In the genomic region with DNA sequence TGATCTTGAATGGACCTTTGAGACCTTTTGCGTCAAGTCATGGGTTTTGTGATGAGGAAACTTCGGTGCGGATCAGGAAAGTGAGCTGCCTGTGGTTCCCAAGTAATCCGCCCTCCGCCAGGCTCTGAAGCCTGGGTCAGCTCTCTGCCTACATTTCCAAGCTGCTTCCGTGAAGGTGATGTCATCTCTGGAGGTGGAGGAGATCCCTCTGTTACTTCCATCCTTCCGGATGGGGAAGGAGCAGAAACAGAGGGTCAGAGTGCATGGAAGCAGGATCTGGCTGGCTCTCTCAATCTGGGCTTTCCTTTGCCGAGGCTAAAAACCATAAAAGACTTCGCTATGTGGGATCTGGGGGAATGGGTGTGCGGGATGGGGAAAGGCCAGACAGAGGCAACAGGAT, we compare ENCODE assay signal across 13 mouse cellular contexts. TPM values are rescaled to one million over a fixed set of nuclear protein-coding genes. Genes with fewer than 3 reads are reported as not detected.
A peak's percentile ranks its signal among the peaks of the same experiment; 100 is the strongest.
DNase-seq lines count a peak whose midpoint lies in the region; ATAC-seq and TF ChIP-seq lines count a peak whose summit lies in the region.
"Had no signal": no experiment of that assay in that cellular context is flagged by ENCODE, and none has a peak within 500 bp of the region (broad histone marks: within the 10 kb centered on the region; RNA-seq: fewer than 3 reads in every experiment).

No protein-coding gene starts in this region.

- no peak for ATAC-seq in heart, postnatal 0 days (ENCODE audit: insufficient read depth, low read depth)
- no peak for ATAC-seq in lung, postnatal 0 days
- ATAC-seq in stomach, embryonic 15.5 days (ENCODE audit: insufficient read depth, low FRiP score, low read depth), result no peak
- ATAC-seq: activated CD4-positive, CD25-positive, alpha-beta regulatory T cell, adult 4 months had no signal

- no peaks in the 10 kb centered on the region for H3K36me3 ChIP-seq in heart, postnatal 0 days (replicated peaks; ENCODE audit: control insufficient read depth, insufficient read depth, low read length)
- H3K36me3 ChIP-seq in lung, postnatal 0 days (ENCODE audit: insufficient read depth, low read length), result no peaks in the 10 kb centered on the region
- no peaks in the 10 kb centered on the region for H3K36me3 ChIP-seq in stomach, embryonic 15.5 days
- H3K36me3 ChIP-seq: embryonic facial prominence, embryonic 12.5 days had no signal

- 72% methylated on average over 10 of the region's 10 CpGs for WGBS in heart, postnatal 0 days
- WGBS in lung, postnatal 0 days, result 67% methylated on average over 10 of the region's 10 CpGs
- WGBS in stomach, embryonic 15.5 days, result 75% methylated on average over 10 of the region's 10 CpGs

- no peak for TF ChIP-seq CTCF in heart, postnatal 0 days (IDR thresholded peaks at IDR 0.05; ENCODE audit: low read depth)
- TF ChIP-seq CTCF in lung, postnatal 0 days (IDR thresholded peaks at IDR 0.05), result no peak

- H3K27ac ChIP-seq in heart, postnatal 0 days (ENCODE audit: low read depth), result peak overlapping the region; percentile 23; the same call in 1 of the 2 replicates
- peak overlapping the region; percentile 91; the same call in 1 of the 2 replicates for H3K27ac ChIP-seq in lung, postnatal 0 days (ENCODE audit: low read length)
- H3K27ac ChIP-seq in brown adipose tissue, adult 24 weeks (replicated peaks; ENCODE audit: low read depth, low read length), result no peak overlapping the region
- H3K27ac ChIP-seq in stomach, embryonic 15.5 days, result no peak overlapping the region
- H3K27ac ChIP-seq: embryonic facial prominence, embryonic 12.5 days had no signal

- H3K4me1 ChIP-seq in heart, postnatal 0 days (ENCODE audit: control insufficient read depth, insufficient read depth), result 0 out of 2 replicates have a peak, but pooled peaks cover 6% of the 10 kb centered on the region
- no peaks in the 10 kb centered on the region; the same call in 1 of the 2 replicates for H3K4me1 ChIP-seq in lung, postnatal 0 days (ENCODE audit: insufficient read depth, low read depth, low read length)
- H3K4me1 ChIP-seq in brown adipose tissue, adult 24 weeks (ENCODE audit: control insufficient read depth, insufficient read depth, insufficient read length, low read length), result peaks cover 4% of the 10 kb centered on the region; the same call in 1 of the 2 replicates
- H3K4me1 ChIP-seq in stomach, embryonic 15.5 days, result peaks cover 16% of the 10 kb centered on the region; the same call in 1 of the 2 replicates

- H3K9ac ChIP-seq in heart, postnatal 0 days (replicated peaks; ENCODE audit: low read depth, low read length), result no peak overlapping the region
- no peak overlapping the region for H3K9ac ChIP-seq in lung, postnatal 0 days (replicated peaks; ENCODE audit: low read depth)
- H3K9ac ChIP-seq in stomach, embryonic 15.5 days, result no peak overlapping the region
- H3K9ac ChIP-seq: embryonic facial prominence, embryonic 12.5 days had no signal

- intact Hi-C loops in left cerebral cortex, postnatal 14 days (cut with DNase I), result loop anchor here (5.0 kb wide), 1 partner anchor 111 kb away; no protein-coding TSS in a partner anchor

- no peaks in the 10 kb centered on the region for H3K9me3 ChIP-seq in heart, postnatal 0 days (replicated peaks; ENCODE audit: control insufficient read depth, low read length)
- H3K9me3 ChIP-seq in lung, postnatal 0 days (ENCODE audit: low read length), result no peaks in the 10 kb centered on the region
- H3K9me3 ChIP-seq in stomach, embryonic 15.5 days, result no peaks in the 10 kb centered on the region
- H3K9me3 ChIP-seq: embryonic facial prominence, embryonic 12.5 days had no signal

- DNase-seq in heart, postnatal 0 days (ENCODE audit: low spot score), result no peak
- no peak for DNase-seq in heart, adult 9 months (ENCODE audit: low spot score in 2 of 2)
- no peak for DNase-seq in lung, postnatal 0 days (ENCODE audit: low spot score)
- no peak for DNase-seq in lung, postnatal 4 days
- DNase-seq in left cerebral cortex, postnatal 14 days (ENCODE audit: low spot score in 2 of 2), result no peak
- DNase-seq: cerebellum, adult 9-11 months; heart, postnatal 14 days; kidney, postnatal 36 days had no signal

- H3K4me3 ChIP-seq in heart, postnatal 0 days (ENCODE audit: low read depth, low read length), result no peak overlapping the region
- no peak overlapping the region; the same call in 1 of the 2 replicates for H3K4me3 ChIP-seq in lung, postnatal 0 days (ENCODE audit: low read depth, low read length)
- 0 out of 2 replicates have a peak overlapping the region, but pooled peaks have one; percentile 3 for H3K4me3 ChIP-seq in brown adipose tissue, adult 24 weeks (ENCODE audit: insufficient read depth, low read depth, low read length)
- no peak overlapping the region for H3K4me3 ChIP-seq in stomach, embryonic 15.5 days (replicated peaks)
- H3K4me3 ChIP-seq: embryonic facial prominence, embryonic 12.5 days had no signal

- no peak for TF ChIP-seq EP300 in heart, postnatal 0 days (IDR thresholded peaks at IDR 0.05; ENCODE audit: low read depth)
- TF ChIP-seq EP300 in lung, postnatal 0 days (IDR thresholded peaks at IDR 0.05), result no peak

- H3K27me3 ChIP-seq in heart, postnatal 0 days (ENCODE audit: control insufficient read depth, insufficient read depth, low read length), result peaks cover 18% of the 10 kb centered on the region
- no peaks in the 10 kb centered on the region for H3K27me3 ChIP-seq in lung, postnatal 0 days (replicated peaks; ENCODE audit: insufficient read depth, low read length)
- no peaks in the 10 kb centered on the region for H3K27me3 ChIP-seq in stomach, embryonic 15.5 days (replicated peaks)

- H3K4me2 ChIP-seq in heart, postnatal 0 days (ENCODE audit: low read depth, low read length), result peak overlapping the region; percentile 81
- peak overlapping the region; percentile 75 for H3K4me2 ChIP-seq in lung, postnatal 0 days (replicated peaks; ENCODE audit: low read depth, low read length)
- peak overlapping the region; percentile 83 for H3K4me2 ChIP-seq in stomach, embryonic 15.5 days
- H3K4me2 ChIP-seq: embryonic facial prominence, embryonic 12.5 days had no signal

RNA-seq across cellular contexts. Expression of gene Cd9, which starts 3.2 kb away (rescaled TPM):
- total RNA-seq in heart, postnatal 0 days (2014; rRNA removed; ENCODE audit: low replicate concordance), result 51.9 and 72.4 TPM in 2 replicates
- 99.3 and 99.4 TPM in 2 replicates for polyA plus RNA-seq in heart, postnatal 0 days (2015; fragmentation: Nextera tagmentation; extraction: Ambion mirVana)
- 962 and 974 TPM in 2 replicates for polyA plus RNA-seq in lung, postnatal 0 days (2015; fragmentation: Nextera tagmentation; extraction: Ambion mirVana)
- 13.5 and 22.6 TPM in 2 replicates for polyA plus RNA-seq in brown adipose tissue, adult 24 weeks (2012; ENCODE audit: insufficient read depth, insufficient read length, missing spikeins)
- polyA plus RNA-seq in stomach, embryonic 15.5 days (2015; fragmentation: Nextera tagmentation; extraction: Ambion mirVana), result 285 and 317 TPM in 2 replicates
- total RNA-seq in left cerebral cortex, postnatal 14 days (2021), result 10 to 100 TPM; 60.5 to 61.7 TPM

RNA-seq across cellular contexts. Expression of gene Vwf, which starts 55.2 kb away (rescaled TPM):
- total RNA-seq in heart, postnatal 0 days (2014; rRNA removed; ENCODE audit: low replicate concordance), result 70.5 and 99.9 TPM in 2 replicates
- 21.9 and 25.3 TPM in 2 replicates for polyA plus RNA-seq in heart, postnatal 0 days (2015; fragmentation: Nextera tagmentation; extraction: Ambion mirVana)
- polyA plus RNA-seq in lung, postnatal 0 days (2015; fragmentation: Nextera tagmentation; extraction: Ambion mirVana), result 42.4 and 55.6 TPM in 2 replicates
- 6.6 and 7.6 TPM in 2 replicates for polyA plus RNA-seq in brown adipose tissue, adult 24 weeks (2012; ENCODE audit: insufficient read depth, insufficient read length, missing spikeins)
- polyA plus RNA-seq in stomach, embryonic 15.5 days (2015; fragmentation: Nextera tagmentation; extraction: Ambion mirVana), result 5.7 and 6.6 TPM in 2 replicates
- 10 to 100 TPM; 25.5 to 31.3 TPM for total RNA-seq in left cerebral cortex, postnatal 14 days (2021)
- total RNA-seq: CH12.LX had no signal

Comparison
In these comparisons a context has a peak if more than half of its experiments do, and no peak if none do; other contexts are left out.
1. H3K27ac ChIP-seq: peak in heart, postnatal 0 days (single experiment) and lung, postnatal 0 days (single experiment); none in brown adipose tissue, adult 24 weeks (single experiment) and stomach, embryonic 15.5 days (single experiment).
2. Peak in every context shown above with its lines, with median percentiles within 50 percentile points of each other: H3K4me2 ChIP-seq.